Mouse (Mus musculus): ENCODE data around the gene Arid1b.
"Not testable (repeated sequence)": the region's sequence is repeated elsewhere in the genome, so short reads cannot be mapped to it uniquely, and the experiment has no call there.

The Arid1b gene

GRCm38 (mm10) chr17:5089541-5089940 is 95.4 kb downstream of the Arid1b start:
- no peak for DNase-seq

GRCm38 (mm10) chr17:5091490-5091889 is 97.4 kb downstream of the Arid1b start:
- DNase-seq, result no peak

- DNase-seq, result no peak
These were observed 97.8 kb downstream of the Arid1b start for GRCm38 (mm10) chr17:5091934-5092333.

GRCm38 (mm10) chr17:5093343-5093742 is 99.2 kb downstream of the Arid1b start:
- DNase-seq, result not testable (repeated sequence)

- DNase-seq, result no peak
These were observed 100.5 kb downstream of the Arid1b start for GRCm38 (mm10) chr17:5094636-5095035.

- no peak for DNase-seq
These were observed 101.6 kb downstream of the Arid1b start for GRCm38 (mm10) chr17:5095741-5096140.

- DNase-seq, result no peak
These were observed 102.9 kb downstream of the Arid1b start for GRCm38 (mm10) chr17:5097046-5097445.

GRCm38 (mm10) chr17:5097545-5098475 is 103.7 kb downstream of the Arid1b start:
- no peak for DNase-seq

- no peak for DNase-seq
These were observed 104.6 kb downstream of the Arid1b start for GRCm38 (mm10) chr17:5098727-5099126.

- no peak for DNase-seq
These were observed 105.1 kb downstream of the Arid1b start for GRCm38 (mm10) chr17:5099238-5099637.

GRCm38 (mm10) chr17:5101157-5101556 is 107.0 kb downstream of the Arid1b start:
- no peak for DNase-seq

GRCm38 (mm10) chr17:5101887-5102286 is 107.8 kb downstream of the Arid1b start:
- DNase-seq, result no peak

GRCm38 (mm10) chr17:5105746-5106145 is 111.6 kb downstream of the Arid1b start:
- no peak for DNase-seq

GRCm38 (mm10) chr17:5106263-5107195 is 112.4 kb downstream of the Arid1b start:
- no peak for DNase-seq

- DNase-seq, result no peak
These were observed 113.4 kb downstream of the Arid1b start for GRCm38 (mm10) chr17:5107501-5107900.

- no peak for DNase-seq
These were observed 113.9 kb downstream of the Arid1b start for GRCm38 (mm10) chr17:5108022-5108421.

GRCm38 (mm10) chr17:5108546-5109142 is 114.5 kb downstream of the Arid1b start:
- no peak for DNase-seq

- no peak for DNase-seq
These were observed 115.2 kb downstream of the Arid1b start for GRCm38 (mm10) chr17:5109343-5109742.

GRCm38 (mm10) chr17:5110159-5110558 is 116.0 kb downstream of the Arid1b start:
- DNase-seq, result no peak

GRCm38 (mm10) chr17:5110981-5111380 is 116.8 kb downstream of the Arid1b start:
- DNase-seq, result peak in 1 of 2 experiments; percentile 41

- no peak for DNase-seq
These were observed 118.0 kb downstream of the Arid1b start for GRCm38 (mm10) chr17:5112116-5112515.

- DNase-seq, result peak; percentile 41 to 64
These were observed 121.8 kb downstream of the Arid1b start for GRCm38 (mm10) chr17:5115952-5116351.

- no peak for DNase-seq
These were observed 122.9 kb downstream of the Arid1b start for GRCm38 (mm10) chr17:5116990-5117389.

Measured in cerebellum, postnatal 14 days (tissue).